Mouse (Mus musculus): ENCODE results near the gene Rpl18. TPM values are rescaled to one million over a fixed set of nuclear protein-coding genes. Genes with fewer than 3 reads are reported as not detected.
A peak's percentile ranks its signal among the peaks of the same experiment; 100 is the strongest.

Rpl18 gene
- polyA plus RNA-seq, 1 experiment from 2014 or later: 926 TPM

DNA sequence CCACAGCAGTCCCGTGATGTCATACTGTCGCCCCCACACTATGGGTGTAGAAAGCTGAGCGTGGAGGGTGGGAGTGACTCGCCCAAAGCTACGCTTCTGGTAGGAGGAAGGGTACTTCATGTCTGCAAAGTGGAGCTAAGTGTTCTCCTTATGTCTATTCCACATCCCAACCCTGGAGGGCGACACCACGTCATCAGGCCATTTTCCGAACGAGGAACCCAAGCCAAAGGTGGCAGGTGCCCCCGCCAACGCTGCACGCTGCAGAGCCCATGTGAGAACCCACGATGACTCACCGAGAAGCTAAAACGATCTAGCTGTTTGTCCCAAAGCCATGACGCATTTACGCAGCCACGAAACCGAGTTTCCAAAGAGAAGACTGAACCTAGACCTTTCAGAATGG lies 27.1 kb downstream of the Rpl18 start:
- no peak overlapping the region for H3K27ac ChIP-seq
- peak overlapping the region; percentile 29; the same call in 1 of the 2 replicates for H3K9ac ChIP-seq
- peak overlapping the region; percentile 42 for H3K4me2 ChIP-seq (replicated peaks)
- no peaks in the 10 kb centered on the region for H3K4me1 ChIP-seq
- peaks cover 3% of the 10 kb centered on the region; the same call in 1 of the 2 replicates for H3K9me3 ChIP-seq
- H3K27me3 ChIP-seq: no peaks in the 10 kb centered on the region
- peak overlapping the region; percentile 24 for H3K4me3 ChIP-seq
- 33% methylated on average over 19 of the region's 19 CpGs for WGBS
- H3K36me3 ChIP-seq: no peaks in the 10 kb centered on the region
- no peak for ATAC-seq (ENCODE audit: insufficient number of reproducible peaks, insufficient read depth, low FRiP score, low TSS enrichment)

DNA sequence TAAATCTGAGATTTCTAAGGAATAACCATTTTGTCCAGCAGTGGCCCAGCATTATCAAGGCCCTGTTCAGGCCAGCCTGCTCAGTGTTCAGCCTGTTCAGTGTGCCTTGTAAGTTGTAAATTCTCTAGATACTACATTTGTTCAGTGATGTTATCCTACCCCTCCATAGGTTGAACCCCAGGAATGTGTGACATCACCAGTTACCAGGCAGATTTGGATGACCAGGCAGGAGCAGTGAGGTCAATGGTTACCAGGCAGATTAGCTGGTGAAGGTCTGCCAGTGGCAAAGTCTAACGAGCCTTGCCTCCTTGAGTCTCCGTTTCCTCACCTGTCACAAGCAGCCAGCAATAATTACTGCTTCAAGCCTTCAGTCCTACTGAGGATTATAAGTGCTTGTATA lies 29.1 kb downstream of the Rpl18 start:
- ATAC-seq (ENCODE audit: insufficient number of reproducible peaks, insufficient read depth, low FRiP score, low TSS enrichment): no peak
- Histone ChIP-seq H3K36me3 (no peaks in the 10 kb centered on the region), H3K27ac (no peak overlapping the region), H3K27me3 (no peaks in the 10 kb centered on the region), H3K4me3 (no peak overlapping the region), H3K9me3 (peaks cover 3% of the 10 kb centered on the region; the same call in 1 of the 2 replicates), H3K9ac (no peak overlapping the region), H3K4me1 (peaks cover 1% of the 10 kb centered on the region; the same call in 1 of the 2 replicates), H3K4me2 (replicated peaks) (no peak overlapping the region)
- 27% methylated on average over 2 of the region's 2 CpGs for WGBS

DNA sequence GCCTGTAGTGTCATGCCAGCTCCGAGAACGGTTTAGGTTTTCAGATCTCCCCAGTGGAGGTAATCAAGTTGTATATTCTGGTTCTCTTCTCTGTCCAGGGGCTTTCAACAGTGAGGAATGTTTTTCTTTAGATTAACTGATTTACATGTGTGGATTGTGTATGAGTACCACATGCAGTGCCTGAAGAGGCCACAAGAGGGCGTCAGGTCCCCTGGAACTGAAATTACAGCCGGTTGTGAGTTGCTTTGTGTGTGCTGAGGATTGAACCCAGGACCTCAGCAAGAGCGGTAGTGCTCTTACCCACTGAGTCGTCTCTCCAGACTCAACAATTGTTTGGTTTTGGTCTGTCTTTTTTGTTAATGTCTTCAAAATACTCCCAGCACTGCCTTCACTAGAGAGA lies 31.3 kb downstream of the Rpl18 start:
- 62% methylated on average over 6 of the region's 6 CpGs for WGBS

DNA sequence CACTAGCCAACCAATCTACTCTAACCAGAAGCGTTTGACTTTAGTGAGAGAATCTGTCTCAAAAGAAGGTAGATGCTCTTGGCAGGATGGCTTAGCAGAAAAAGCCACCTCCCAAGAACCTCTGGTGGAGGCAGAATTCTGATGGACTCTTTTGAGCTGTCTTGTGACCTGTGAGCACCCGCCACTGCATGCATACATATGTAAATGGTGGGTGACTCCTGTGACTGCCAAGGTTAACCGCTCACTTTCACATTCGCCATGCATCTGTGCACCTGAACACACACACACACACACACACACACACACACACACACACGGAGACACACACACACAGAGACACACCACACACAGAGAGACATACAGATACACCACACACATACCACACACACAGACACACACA lies 32.2 kb downstream of the Rpl18 start:
- 84% methylated on average over 5 of the region's 5 CpGs for WGBS
- ATAC-seq (ENCODE audit: insufficient number of reproducible peaks, insufficient read depth, low FRiP score, low TSS enrichment): no peak
- no peak overlapping the region for H3K27ac ChIP-seq
- H3K9me3 ChIP-seq: peaks cover 3% of the 10 kb centered on the region; the same call in 1 of the 2 replicates
- no peak overlapping the region for H3K4me3 ChIP-seq
- no peaks in the 10 kb centered on the region for H3K36me3 ChIP-seq
- no peak overlapping the region for H3K4me2 ChIP-seq (replicated peaks)
- H3K9ac ChIP-seq: no peak overlapping the region
- peaks cover 6% of the 10 kb centered on the region; the same call in 1 of the 2 replicates for H3K4me1 ChIP-seq
- no peaks in the 10 kb centered on the region for H3K27me3 ChIP-seq

More for the DNA sequence above, 31.3 kb downstream of the Rpl18 start:
- H3K27me3 ChIP-seq: no peaks in the 10 kb centered on the region
- H3K27ac ChIP-seq: no peak overlapping the region
- H3K4me2 ChIP-seq (replicated peaks): no peak overlapping the region
- H3K9me3 ChIP-seq: peaks cover 3% of the 10 kb centered on the region; the same call in 1 of the 2 replicates
- no peak for ATAC-seq (ENCODE audit: insufficient number of reproducible peaks, insufficient read depth, low FRiP score, low TSS enrichment)
- no peak overlapping the region for H3K4me3 ChIP-seq
- no peaks in the 10 kb centered on the region for H3K36me3 ChIP-seq
- no peak overlapping the region for H3K9ac ChIP-seq
- H3K4me1 ChIP-seq: peaks cover 6% of the 10 kb centered on the region; the same call in 1 of the 2 replicates

DNA sequence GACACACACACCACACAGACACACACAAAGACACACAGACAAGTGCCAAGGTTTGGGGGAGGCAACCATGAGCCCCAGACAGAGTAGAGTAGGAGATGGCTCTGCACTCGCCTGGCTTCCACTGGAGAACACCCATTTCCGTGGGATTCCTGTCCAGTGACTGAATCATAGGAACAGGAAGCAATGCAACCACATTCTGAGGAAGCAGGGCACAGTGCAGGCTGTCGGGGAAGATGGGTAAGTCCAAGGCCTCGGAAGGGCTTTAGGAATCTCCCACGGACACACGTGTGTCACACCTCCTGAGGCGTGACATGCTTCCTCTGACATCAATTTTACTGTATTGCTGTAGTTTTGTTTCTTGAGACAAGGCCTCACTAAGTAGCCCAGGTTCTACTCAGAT lies 32.9 kb downstream of the Rpl18 start:
- no peak overlapping the region for H3K4me2 ChIP-seq (replicated peaks)
- H3K9me3 ChIP-seq: peaks cover 3% of the 10 kb centered on the region; the same call in 1 of the 2 replicates
- no peaks in the 10 kb centered on the region for H3K27me3 ChIP-seq
- H3K9ac ChIP-seq: no peak overlapping the region
- H3K36me3 ChIP-seq: no peaks in the 10 kb centered on the region
- no peak overlapping the region for H3K4me3 ChIP-seq
- peaks cover 6% of the 10 kb centered on the region; the same call in 1 of the 2 replicates for H3K4me1 ChIP-seq
- 79% methylated on average over 7 of the region's 7 CpGs for WGBS
- ATAC-seq (ENCODE audit: insufficient number of reproducible peaks, insufficient read depth, low FRiP score, low TSS enrichment): no peak
- H3K27ac ChIP-seq: no peak overlapping the region

DNA sequence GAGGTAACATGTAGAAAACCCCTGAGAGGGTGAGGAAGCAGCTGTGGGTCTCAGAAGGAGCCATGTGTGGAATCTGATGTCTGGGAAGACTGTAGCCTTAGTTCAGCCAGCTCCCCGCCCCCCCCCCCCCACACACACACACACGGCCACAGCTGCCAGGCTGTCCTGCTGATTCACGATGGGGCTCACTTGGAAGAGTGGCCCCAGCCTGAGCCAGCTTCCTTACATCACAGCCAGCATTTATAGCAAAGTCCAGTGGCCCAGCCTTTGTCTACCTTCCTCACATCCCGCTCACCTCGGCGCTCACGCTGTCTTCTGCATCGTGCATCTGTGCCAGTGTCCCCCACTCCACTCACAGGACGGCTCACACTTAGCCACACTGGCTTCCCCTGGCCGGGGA lies 34.1 kb downstream of the Rpl18 start:
- Histone ChIP-seq H3K27ac (no peak overlapping the region), H3K36me3 (no peaks in the 10 kb centered on the region), H3K9me3 (peaks cover 3% of the 10 kb centered on the region; the same call in 1 of the 2 replicates), H3K27me3 (no peaks in the 10 kb centered on the region), H3K4me2 (replicated peaks) (no peak overlapping the region), H3K9ac (no peak overlapping the region), H3K4me3 (no peak overlapping the region), H3K4me1 (peaks cover 6% of the 10 kb centered on the region; the same call in 1 of the 2 replicates)
- WGBS: 59% methylated on average over 9 of the region's 10 CpGs
- no peak for ATAC-seq (ENCODE audit: insufficient number of reproducible peaks, insufficient read depth, low FRiP score, low TSS enrichment)

DNA sequence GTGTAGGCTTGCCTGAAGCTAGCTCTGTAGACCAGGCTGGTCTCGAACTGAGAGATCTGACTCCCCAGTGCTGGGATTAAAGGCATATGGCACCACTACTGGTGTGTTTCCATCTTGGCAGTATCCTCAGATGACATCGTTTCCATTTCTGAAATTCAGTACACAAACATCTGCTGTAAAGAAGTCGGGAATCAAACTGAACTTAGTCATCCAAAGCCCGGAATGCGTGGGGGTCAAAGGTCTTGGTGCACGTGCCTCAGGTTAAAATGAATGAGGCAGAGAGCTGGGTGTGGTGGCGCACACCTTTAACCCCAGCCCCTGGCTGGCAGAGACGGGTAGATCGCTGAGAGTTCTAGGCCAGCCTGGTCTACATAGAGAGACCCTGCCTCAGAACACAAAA lies 34.9 kb downstream of the Rpl18 start:
- H3K27me3 ChIP-seq: no peaks in the 10 kb centered on the region
- H3K27ac ChIP-seq: no peak overlapping the region
- H3K9ac ChIP-seq: no peak overlapping the region
- H3K36me3 ChIP-seq: no peaks in the 10 kb centered on the region
- peaks cover 3% of the 10 kb centered on the region; the same call in 1 of the 2 replicates for H3K9me3 ChIP-seq
- 66% methylated on average over 9 of the region's 9 CpGs for WGBS
- H3K4me2 ChIP-seq (replicated peaks): no peak overlapping the region
- no peak for ATAC-seq (ENCODE audit: insufficient number of reproducible peaks, insufficient read depth, low FRiP score, low TSS enrichment)
- no peak overlapping the region for H3K4me3 ChIP-seq
- H3K4me1 ChIP-seq: peaks cover 6% of the 10 kb centered on the region; the same call in 1 of the 2 replicates

DNA sequence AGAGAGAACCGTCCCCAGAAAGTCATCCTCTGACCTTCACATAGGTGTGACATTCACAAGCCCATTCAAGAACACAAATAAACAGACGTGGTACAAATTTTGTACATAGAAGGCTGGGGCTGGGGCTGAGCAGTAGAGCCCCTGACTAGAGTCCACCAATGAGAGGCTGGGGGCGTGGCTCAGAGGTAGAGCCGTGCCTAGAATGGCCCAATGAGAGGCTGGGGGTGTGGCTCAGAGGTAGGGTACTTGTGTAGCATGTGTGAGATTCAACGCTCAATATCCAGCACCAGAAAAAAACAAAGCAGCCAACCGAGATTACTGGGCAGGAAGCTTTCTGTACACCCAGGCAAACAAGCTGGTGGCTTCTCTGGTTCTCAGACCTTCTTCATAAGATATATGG lies 40.4 kb downstream of the Rpl18 start:
- no peaks in the 10 kb centered on the region for H3K9me3 ChIP-seq
- no peak for ATAC-seq (ENCODE audit: insufficient number of reproducible peaks, insufficient read depth, low FRiP score, low TSS enrichment)
- H3K4me2 ChIP-seq (replicated peaks): no peak overlapping the region
- H3K27ac ChIP-seq: no peak overlapping the region
- no peaks in the 10 kb centered on the region for H3K36me3 ChIP-seq
- 51% methylated on average over 6 of the region's 6 CpGs for WGBS
- H3K27me3 ChIP-seq: peaks cover 33% of the 10 kb centered on the region
- H3K9ac ChIP-seq: no peak overlapping the region
- H3K4me3 ChIP-seq: no peak overlapping the region
- H3K4me1 ChIP-seq: peaks cover 4% of the 10 kb centered on the region; the same call in 1 of the 2 replicates

DNA sequence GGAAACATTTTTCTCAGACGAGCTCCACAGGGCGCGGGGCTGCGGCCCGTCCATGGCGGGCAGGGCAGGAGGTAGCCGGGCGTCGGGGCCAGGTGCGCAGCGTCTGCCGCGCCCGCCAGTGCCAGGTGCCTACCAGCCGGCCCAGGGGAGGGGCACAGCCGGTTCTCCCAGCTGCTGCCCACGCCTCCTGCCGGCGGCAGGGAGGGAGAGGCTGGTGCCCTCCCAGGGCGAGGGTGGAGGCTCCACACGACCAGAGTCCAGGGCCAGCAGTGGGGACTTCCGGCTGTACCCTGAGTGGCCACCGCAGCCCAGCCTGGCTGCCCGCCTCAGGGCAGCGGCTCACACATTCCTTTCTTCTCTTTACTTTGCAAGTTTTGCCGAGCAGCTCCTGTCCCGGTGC lies 44.1 kb downstream of the Rpl18 start:
- Histone ChIP-seq H3K9ac (peak overlapping the region; percentile 31; the same call in 1 of the 2 replicates), H3K27me3 (peaks cover 36% of the 10 kb centered on the region), H3K27ac (no peak overlapping the region), H3K36me3 (no peaks in the 10 kb centered on the region), H3K4me1 (peaks cover 4% of the 10 kb centered on the region; the same call in 1 of the 2 replicates), H3K9me3 (no peaks in the 10 kb centered on the region), H3K4me3 (peak overlapping the region; percentile 19; the same call in 1 of the 2 replicates), H3K4me2 (replicated peaks) (peak overlapping the region; percentile 43)
- 5% methylated on average over 24 of the region's 27 CpGs for WGBS
- ATAC-seq (ENCODE audit: insufficient number of reproducible peaks, insufficient read depth, low FRiP score, low TSS enrichment): peak; percentile 35; the same call in 1 of the 2 replicates

DNA sequence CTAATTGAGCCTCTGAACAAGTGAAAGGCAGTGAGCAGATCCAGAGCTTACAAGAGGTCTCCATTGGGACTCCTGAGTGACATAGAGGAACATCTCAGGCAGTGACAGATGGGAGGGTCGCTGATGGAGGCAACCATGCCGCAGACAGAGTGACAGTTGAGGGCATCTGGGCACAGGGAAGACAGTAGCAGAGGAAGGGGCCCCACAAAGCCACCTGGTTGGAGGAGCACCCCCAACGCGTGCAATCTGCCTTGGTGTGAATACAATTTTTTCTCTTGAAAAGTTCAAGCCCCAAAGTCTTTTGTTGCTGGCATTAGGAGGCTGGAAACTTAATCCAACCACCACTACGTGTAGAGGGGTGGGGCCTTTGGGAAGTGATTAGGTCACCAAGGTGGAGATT lies 44.9 kb downstream of the Rpl18 start:
- Histone ChIP-seq H3K9ac (no peak overlapping the region), H3K4me2 (replicated peaks) (no peak overlapping the region), H3K9me3 (no peaks in the 10 kb centered on the region), H3K36me3 (no peaks in the 10 kb centered on the region), H3K4me3 (no peak overlapping the region), H3K4me1 (peaks cover 4% of the 10 kb centered on the region; the same call in 1 of the 2 replicates), H3K27me3 (peaks cover 36% of the 10 kb centered on the region), H3K27ac (no peak overlapping the region)
- no peak for ATAC-seq (ENCODE audit: insufficient number of reproducible peaks, insufficient read depth, low FRiP score, low TSS enrichment)
- WGBS: 64% methylated on average over 5 of the region's 5 CpGs

DNA sequence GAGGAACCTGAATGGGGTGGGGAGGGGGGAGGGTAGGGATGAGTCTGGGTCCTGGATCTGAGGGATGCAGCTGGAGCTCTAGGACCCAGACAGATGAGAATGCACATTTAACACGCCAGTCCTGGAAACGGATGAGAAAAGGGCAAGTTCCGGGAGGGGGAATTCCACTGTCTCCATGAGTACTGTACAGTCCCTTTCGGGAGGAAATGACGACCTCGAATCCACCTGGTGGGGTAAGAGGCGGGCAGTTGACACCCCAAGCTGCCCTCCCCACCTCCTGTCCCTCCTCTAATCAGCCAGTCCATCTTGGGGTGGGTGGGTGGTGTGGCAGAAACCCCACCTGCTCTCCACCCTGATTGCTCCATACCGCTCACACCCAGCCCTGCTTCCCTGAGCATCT lies 50.7 kb downstream of the Rpl18 start:
- no peak overlapping the region for H3K4me3 ChIP-seq
- H3K4me2 ChIP-seq (replicated peaks): no peak overlapping the region
- H3K27me3 ChIP-seq: 0 out of 2 replicates have a peak, but pooled peaks cover under 1% of the 10 kb centered on the region
- no peaks in the 10 kb centered on the region for H3K4me1 ChIP-seq
- H3K36me3 ChIP-seq: no peaks in the 10 kb centered on the region
- WGBS: 61% methylated on average over 8 of the region's 8 CpGs
- no peak overlapping the region for H3K27ac ChIP-seq
- H3K9ac ChIP-seq: no peak overlapping the region
- no peak for ATAC-seq (ENCODE audit: insufficient number of reproducible peaks, insufficient read depth, low FRiP score, low TSS enrichment)
- no peaks in the 10 kb centered on the region for H3K9me3 ChIP-seq

DNA sequence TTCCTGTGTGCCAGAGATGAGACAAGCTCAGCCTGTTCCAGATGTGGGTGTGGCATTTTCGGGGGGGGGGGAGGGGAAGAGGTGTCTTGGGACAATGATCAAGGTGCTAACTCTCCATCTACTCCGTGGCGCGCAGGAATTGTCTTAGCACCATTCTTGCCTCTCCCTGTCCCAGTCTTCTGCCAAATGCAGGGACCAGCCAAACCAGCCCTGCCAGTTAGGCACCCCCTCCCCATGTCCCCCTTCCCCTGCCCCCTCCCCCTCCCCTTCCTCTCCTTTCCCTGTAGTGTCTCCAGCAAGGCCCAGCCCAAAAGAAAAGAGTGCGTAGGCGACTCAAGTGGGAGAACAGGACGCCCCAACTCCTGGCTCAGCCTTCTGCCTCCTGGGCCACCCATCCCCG lies 51.5 kb downstream of the Rpl18 start:
- no peaks in the 10 kb centered on the region for H3K36me3 ChIP-seq
- 41% methylated on average over 8 of the region's 8 CpGs for WGBS
- H3K4me3 ChIP-seq: no peak overlapping the region
- no peaks in the 10 kb centered on the region for H3K4me1 ChIP-seq
- H3K4me2 ChIP-seq (replicated peaks): no peak overlapping the region
- H3K27ac ChIP-seq: no peak overlapping the region
- no peak for ATAC-seq (ENCODE audit: insufficient number of reproducible peaks, insufficient read depth, low FRiP score, low TSS enrichment)
- no peaks in the 10 kb centered on the region for H3K9me3 ChIP-seq
- H3K27me3 ChIP-seq: no peaks in the 10 kb centered on the region
- H3K9ac ChIP-seq: no peak overlapping the region

All from embryonic facial prominence, embryonic 12.5 days (tissue).